Mouse (Mus musculus): ENCODE data around the gene Slc22a13.

GRCm38 (mm10) chr9:119156278-119157201 lies 52.4 kb downstream of the Slc22a13 start, which contains the start of gene Acaa1b:
- peak; percentile 78 for TF ChIP-seq CTCF (IDR thresholded peaks at IDR 0.05; ENCODE audit: borderline replicate concordance, extremely low read depth, insufficient read depth, insufficient read length)
- TF ChIP-seq POLR2A (IDR thresholded peaks at IDR 0.05; ENCODE audit: borderline replicate concordance, extremely low read depth, insufficient read depth, insufficient read length, poor library complexity, severe bottlenecking), result no peak

Measured in brain, embryonic 14.5 days (tissue).